Mouse (Mus musculus): ENCODE results near the gene Bahcc1. TPM values are rescaled to one million over a fixed set of nuclear protein-coding genes. Genes with fewer than 3 reads are reported as not detected.
A peak's percentile ranks its signal among the peaks of the same experiment; 100 is the strongest.

Gene Bahcc1
- total RNA-seq, 4 experiments from 2014 or later, result 16.6 to 24.5 (median 19.5) TPM

- DNase-seq, result peak; percentile 91
Measured at GRCm38 (mm10) chr11:120261416-120262355, 28.9 kb downstream of the Bahcc1 start.

GRCm38 (mm10) chr11:120262356-120262901 lies 29.7 kb downstream of the Bahcc1 start:
- no peak for DNase-seq

GRCm38 (mm10) chr11:120263176-120263575 lies 30.4 kb downstream of the Bahcc1 start:
- no peak for DNase-seq

GRCm38 (mm10) chr11:120264008-120264407 lies 31.3 kb downstream of the Bahcc1 start:
- no peak for DNase-seq

GRCm38 (mm10) chr11:120265458-120265857 lies 32.7 kb downstream of the Bahcc1 start:
- DNase-seq, result no peak

- no peak for DNase-seq
Measured at GRCm38 (mm10) chr11:120266259-120266758, 33.6 kb downstream of the Bahcc1 start.

- DNase-seq, result no peak
Measured at GRCm38 (mm10) chr11:120267274-120267673, 34.5 kb downstream of the Bahcc1 start.

- no peak for DNase-seq
Measured at GRCm38 (mm10) chr11:120267676-120268075, 34.9 kb downstream of the Bahcc1 start.

- DNase-seq, result no peak
Measured at GRCm38 (mm10) chr11:120268195-120268967, 35.6 kb downstream of the Bahcc1 start.

- no peak for DNase-seq
Measured at GRCm38 (mm10) chr11:120269007-120269406, 36.3 kb downstream of the Bahcc1 start.

- no peak for DNase-seq
Measured at GRCm38 (mm10) chr11:120269498-120270104, 36.9 kb downstream of the Bahcc1 start.

GRCm38 (mm10) chr11:120279335-120279734 lies 46.6 kb downstream of the Bahcc1 start:
- no peak for DNase-seq

GRCm38 (mm10) chr11:120280281-120280773 lies 47.6 kb downstream of the Bahcc1 start:
- peak; percentile 60 for DNase-seq

- DNase-seq, result no peak
Measured at GRCm38 (mm10) chr11:120280774-120281173, 48.0 kb downstream of the Bahcc1 start.

GRCm38 (mm10) chr11:120281197-120281596 lies 48.5 kb downstream of the Bahcc1 start:
- no peak for DNase-seq

- no peak for DNase-seq
Measured at GRCm38 (mm10) chr11:120283542-120283941, 50.8 kb downstream of the Bahcc1 start.

- no peak for DNase-seq
Measured at GRCm38 (mm10) chr11:120289644-120290043, 56.9 kb downstream of the Bahcc1 start.

- no peak for DNase-seq
Measured at GRCm38 (mm10) chr11:120290266-120290665, 57.5 kb downstream of the Bahcc1 start.

- DNase-seq, result peak; percentile 44
Measured at GRCm38 (mm10) chr11:120293714-120294113, 61.0 kb downstream of the Bahcc1 start.

GRCm38 (mm10) chr11:120296305-120297144 lies 63.8 kb downstream of the Bahcc1 start:
- no peak for DNase-seq

GRCm38 (mm10) chr11:120297767-120298166 lies 65.0 kb downstream of the Bahcc1 start:
- DNase-seq, result no peak

Measured in adrenal gland, adult 8-10 months (tissue).